Mouse (Mus musculus) forebrain, embryonic 14.5 days (tissue): ENCODE results near the gene Acr. TPM values are rescaled to one million over a fixed set of nuclear protein-coding genes. Genes with fewer than 3 reads are reported as not detected.

ENCODE experiments used
- ATAC-seq: fragments of 200-750 bp; cut with Nextera tagmentation; 2 replicates; pipeline ENCODE4 v1.8.0; 2017; ENCODE audit warnings: mild to moderate bottlenecking, moderate library complexity
- DNase-seq: peaks from one replicate; pipeline ENCODE4 v3.0.0-alpha.2; 2015; ENCODE audit warnings: low spot score
- H3K27ac ChIP-seq: fragments of 300-500 bp; sonication (generic); 2 replicates; pipeline ENCODE4 v1.5.1; 2014; ENCODE audit warnings: low read depth, mild to moderate bottlenecking, control low read depth, low read length, moderate library complexity
- H3K27me3 ChIP-seq: fragments of 300-500 bp; sonication (generic); replicated peaks from 2 replicates; pipeline ENCODE4 v1.6.1; 2014; ENCODE audit warnings: low read length, control low read depth, mixed read lengths; ENCODE audit not compliant: control insufficient read depth, insufficient read depth
- H3K36me3 ChIP-seq: fragments of 300-500 bp; sonication (generic); 2 replicates; pipeline ENCODE4 v1.6.1; 2014; ENCODE audit warnings: low read length, control low read depth; ENCODE audit not compliant: control insufficient read depth, insufficient read depth
- H3K4me1 ChIP-seq: fragments of 300-500 bp; sonication (generic); 2 replicates; pipeline ENCODE4 v1.6.1; 2014; ENCODE audit warnings: antibody characterized with exemption, low read length, control low read depth; ENCODE audit not compliant: control insufficient read depth, insufficient read depth
- H3K4me2 ChIP-seq: fragments of 300-500 bp; sonication (generic); 2 replicates; pipeline ENCODE4 v1.6.1; 2014; ENCODE audit warnings: mild to moderate bottlenecking, control low read depth, low read length
- H3K4me3 ChIP-seq: fragments of 300-500 bp; sonication (generic); 2 replicates; pipeline ENCODE4 v1.5.1; 2014; ENCODE audit warnings: low read depth, low read length, control low read depth
- H3K9ac ChIP-seq: fragments of 300-500 bp; sonication (generic); 2 replicates; pipeline ENCODE4 v1.6.1; 2014; ENCODE audit warnings: mild to moderate bottlenecking, low read length, control low read depth, moderate library complexity
- H3K9me3 ChIP-seq: fragments of 300-500 bp; sonication (generic); replicated peaks from 2 replicates; pipeline ENCODE4 v1.6.1; 2016; ENCODE audit warnings: low read length, control low read depth, mixed read lengths; ENCODE audit not compliant: control insufficient read depth
- whole genome bisulfite sequencing: fragments of 180-500 bp; shearing (Covaris S2); extraction: QIAGEN DNeasy Blood & Tissue Kit; methylation state at CpG from one replicate; pipeline ENCODE4 v1.1.7; 2014; 5-methylcytosine and 5-hydroxymethylcytosine counted together
- polyA plus RNA-seq: library from polyadenylated mRNA; unstranded; fragments of >200 nt; fragmentation: Nextera tagmentation; extraction: Ambion mirVana; gene quantifications from 2 replicates; pipeline ENCODE4 v1.2.1, GENCODE M21; 2014

The Acr gene
- polyA plus RNA-seq, 1 experiment from 2014 or later: 0.63 TPM

DNA sequence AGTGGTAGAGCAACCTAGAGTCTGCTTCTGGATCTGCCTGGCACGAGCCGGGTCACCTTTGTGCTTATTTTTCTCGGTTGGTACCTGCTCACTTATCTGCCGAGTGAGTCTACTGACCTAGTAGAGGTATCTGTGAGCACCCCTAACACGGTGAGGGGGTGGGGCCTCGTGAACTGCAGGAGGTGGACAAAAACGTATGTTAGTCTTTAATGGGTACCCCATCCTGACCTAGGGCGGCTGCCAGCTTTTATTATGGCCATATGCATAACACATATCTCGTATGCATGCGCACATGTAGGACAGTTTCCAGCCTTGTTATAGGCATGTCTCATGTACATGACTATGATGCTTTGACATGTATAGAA lies 34.3 kb upstream of the Acr start:
- Histone ChIP-seq H3K27ac (no peak overlapping the region), H3K9me3 (no peaks in the 10 kb centered on the region), H3K4me3 (peak overlapping the region; percentile 41), H3K9ac (peak overlapping the region; percentile 73), H3K27me3 (no peaks in the 10 kb centered on the region), H3K36me3 (no peaks in the 10 kb centered on the region), H3K4me1 (peaks cover 20% of the 10 kb centered on the region), H3K4me2 (peak overlapping the region; percentile 77)
- no peak for ATAC-seq
- WGBS: 87% methylated on average over 10 of the region's 10 CpGs
- no peak for DNase-seq

DNA sequence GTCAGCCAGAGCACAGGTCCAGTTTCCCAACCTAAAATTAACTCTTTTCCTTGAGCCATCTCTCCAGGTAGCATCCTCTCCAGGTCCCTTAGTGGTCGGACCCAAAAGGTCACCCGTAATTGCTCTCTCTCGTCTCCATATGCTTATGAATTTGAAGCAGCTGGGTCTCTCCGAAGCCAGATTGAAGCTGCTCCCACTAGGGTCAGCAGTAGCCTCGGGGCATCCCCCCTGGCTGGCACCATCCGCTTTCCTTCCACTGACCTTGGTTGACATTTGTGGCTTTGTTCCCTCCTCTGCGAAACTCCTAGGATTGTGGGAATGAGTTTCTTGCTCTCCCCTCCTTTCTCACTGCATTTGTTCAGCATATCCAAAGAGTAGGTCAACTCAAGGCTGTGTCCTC lies 24.0 kb upstream of the Acr start:
- no peak for ATAC-seq
- no peak overlapping the region for H3K27ac ChIP-seq
- H3K9me3 ChIP-seq: no peaks in the 10 kb centered on the region
- no peak overlapping the region for H3K4me3 ChIP-seq
- H3K27me3 ChIP-seq: no peaks in the 10 kb centered on the region
- H3K4me1 ChIP-seq: peaks cover 12% of the 10 kb centered on the region; the same call in 1 of the 2 replicates
- DNase-seq: no peak
- 90% methylated on average over 7 of the region's 7 CpGs for WGBS
- H3K4me2 ChIP-seq: no peak overlapping the region
- H3K9ac ChIP-seq: no peak overlapping the region
- H3K36me3 ChIP-seq: 0 out of 2 replicates have a peak, but pooled peaks cover 11% of the 10 kb centered on the region

DNA sequence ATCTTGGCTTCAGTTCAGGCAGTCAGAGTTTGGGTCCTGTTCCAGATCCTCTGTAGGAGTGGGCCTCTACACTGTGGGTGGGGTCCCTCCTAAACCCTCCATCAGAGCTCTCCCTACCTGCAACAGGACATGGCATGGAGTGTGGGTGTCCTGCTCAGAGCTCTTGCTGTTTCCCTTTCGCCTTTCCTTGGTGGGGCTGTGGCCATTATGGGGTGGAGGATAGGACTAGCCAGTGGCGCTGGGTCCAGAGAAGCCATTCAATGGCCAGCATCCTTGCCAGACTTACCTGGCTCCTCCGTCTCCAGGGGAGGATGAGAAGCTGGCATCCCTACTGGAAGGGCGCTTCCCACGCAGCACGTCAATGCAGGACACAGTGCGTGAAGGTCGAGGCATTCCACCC lies 20.8 kb upstream of the Acr start:
- Histone ChIP-seq H3K4me1 (peaks cover 13% of the 10 kb centered on the region; the same call in 1 of the 2 replicates), H3K9ac (no peak overlapping the region), H3K4me3 (peak overlapping the region; percentile 27; the same call in 1 of the 2 replicates), H3K27me3 (no peaks in the 10 kb centered on the region), H3K27ac (no peak overlapping the region), H3K4me2 (peak overlapping the region; percentile 47), H3K36me3 (peaks cover 18% of the 10 kb centered on the region; the same call in 1 of the 2 replicates), H3K9me3 (no peaks in the 10 kb centered on the region)
- DNase-seq (no peak), ATAC-seq (no peak)
- WGBS: 57% methylated on average over 8 of the region's 8 CpGs

DNA sequence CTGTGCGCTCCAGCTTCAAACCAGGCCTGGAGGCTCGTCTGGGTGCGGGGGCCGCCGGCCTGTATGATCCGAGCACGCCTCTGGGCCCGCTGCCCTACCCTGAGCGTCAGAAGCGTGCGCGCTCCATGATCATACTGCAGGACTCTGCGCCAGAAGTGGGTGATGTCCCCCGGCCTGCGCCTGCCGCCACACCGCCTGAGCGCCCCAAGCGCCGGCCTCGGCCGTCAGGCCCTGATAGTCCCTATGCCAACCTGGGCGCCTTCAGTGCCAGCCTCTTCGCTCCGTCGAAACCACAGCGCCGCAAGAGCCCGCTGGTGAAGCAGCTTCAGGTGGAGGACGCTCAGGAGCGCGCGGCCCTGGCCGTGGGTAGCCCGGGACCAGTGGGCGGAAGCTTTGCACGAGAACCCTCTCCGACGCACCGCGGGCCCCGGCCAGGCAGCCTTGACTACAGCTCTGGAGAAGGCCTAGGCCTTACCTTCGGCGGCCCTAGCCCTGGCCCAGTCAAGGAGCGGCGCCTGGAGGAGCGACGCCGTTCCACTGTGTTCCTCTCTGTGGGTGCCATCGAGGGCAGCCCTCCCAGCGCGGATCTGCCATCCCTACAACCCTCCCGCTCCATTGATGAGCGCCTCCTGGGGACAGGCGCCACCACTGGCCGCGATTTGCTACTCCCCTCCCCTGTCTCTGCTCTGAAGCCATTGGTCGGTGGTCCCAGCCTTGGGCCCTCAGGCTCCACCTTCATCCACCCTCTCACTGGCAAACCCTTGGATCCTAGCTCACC lies 20.1 kb upstream of the Acr start:
- Histone ChIP-seq H3K4me3 (peak overlapping the region; percentile 27), H3K9me3 (no peaks in the 10 kb centered on the region), H3K27ac (0 out of 2 replicates have a peak overlapping the region, but pooled peaks have one; percentile 21), H3K9ac (peak overlapping the region; percentile 50), H3K4me1 (peaks cover 13% of the 10 kb centered on the region; the same call in 1 of the 2 replicates), H3K36me3 (peaks cover 21% of the 10 kb centered on the region; the same call in 1 of the 2 replicates), H3K4me2 (peak overlapping the region; percentile 47), H3K27me3 (no peaks in the 10 kb centered on the region)
- peak; percentile 82 for ATAC-seq
- peak; percentile 60 for DNase-seq
- WGBS: 8% methylated on average over 55 of the region's 58 CpGs

DNA sequence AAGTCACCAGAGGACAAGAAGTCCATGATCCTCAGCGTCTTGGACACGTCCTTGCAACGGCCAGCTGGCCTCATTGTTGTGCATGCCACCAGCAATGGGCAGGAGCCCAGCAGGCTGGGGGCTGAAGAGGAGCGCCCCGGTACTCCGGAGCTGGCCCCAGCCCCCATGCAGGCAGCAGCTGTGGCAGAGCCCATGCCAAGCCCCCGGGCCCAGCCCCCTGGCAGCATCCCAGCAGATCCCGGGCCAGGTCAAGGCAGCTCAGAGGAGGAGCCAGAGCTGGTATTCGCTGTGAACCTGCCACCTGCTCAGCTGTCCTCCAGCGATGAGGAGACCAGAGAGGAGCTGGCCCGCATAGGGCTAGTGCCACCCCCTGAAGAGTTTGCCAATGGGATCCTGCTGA lies 19.3 kb upstream of the Acr start:
- 21% methylated on average over 11 of the region's 11 CpGs for WGBS
- DNase-seq: peak; percentile 60
- ATAC-seq: peak; percentile 57
- H3K36me3 ChIP-seq: peaks cover 17% of the 10 kb centered on the region; the same call in 1 of the 2 replicates
- H3K4me1 ChIP-seq: peaks cover 13% of the 10 kb centered on the region; the same call in 1 of the 2 replicates
- no peaks in the 10 kb centered on the region for H3K9me3 ChIP-seq
- H3K4me2 ChIP-seq: peak overlapping the region; percentile 47
- H3K27ac ChIP-seq: no peak overlapping the region
- H3K9ac ChIP-seq: peak overlapping the region; percentile 50; the same call in 1 of the 2 replicates
- no peaks in the 10 kb centered on the region for H3K27me3 ChIP-seq
- H3K4me3 ChIP-seq: peak overlapping the region; percentile 27; the same call in 1 of the 2 replicates

DNA sequence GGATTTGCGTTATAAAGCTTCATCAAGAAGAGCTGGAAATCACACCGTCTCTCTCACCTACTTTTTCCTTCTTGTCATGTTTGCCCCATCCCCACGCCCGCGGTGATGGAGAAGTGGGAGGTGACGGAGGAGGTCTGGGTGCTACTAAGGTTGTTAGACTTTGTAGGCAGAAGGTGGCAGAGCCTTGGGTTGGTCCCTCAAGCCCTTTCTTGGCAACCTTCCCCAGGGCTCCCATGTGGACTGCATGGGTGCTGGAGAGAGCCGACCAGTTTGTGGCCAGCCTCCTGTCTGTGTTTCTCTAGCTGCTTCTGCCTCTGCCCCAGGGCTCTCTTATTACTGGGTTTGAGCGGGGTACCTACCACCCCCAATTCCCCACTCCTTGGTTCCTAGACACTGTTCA lies 17.6 kb upstream of the Acr start:
- Histone ChIP-seq H3K36me3 (peaks cover 17% of the 10 kb centered on the region; the same call in 1 of the 2 replicates), H3K27me3 (no peaks in the 10 kb centered on the region), H3K9ac (no peak overlapping the region), H3K27ac (no peak overlapping the region), H3K4me2 (no peak overlapping the region), H3K4me3 (no peak overlapping the region), H3K9me3 (no peaks in the 10 kb centered on the region), H3K4me1 (peaks cover 13% of the 10 kb centered on the region; the same call in 1 of the 2 replicates)
- ATAC-seq (no peak), DNase-seq (no peak)
- WGBS: 91% methylated on average over 8 of the region's 8 CpGs

DNA sequence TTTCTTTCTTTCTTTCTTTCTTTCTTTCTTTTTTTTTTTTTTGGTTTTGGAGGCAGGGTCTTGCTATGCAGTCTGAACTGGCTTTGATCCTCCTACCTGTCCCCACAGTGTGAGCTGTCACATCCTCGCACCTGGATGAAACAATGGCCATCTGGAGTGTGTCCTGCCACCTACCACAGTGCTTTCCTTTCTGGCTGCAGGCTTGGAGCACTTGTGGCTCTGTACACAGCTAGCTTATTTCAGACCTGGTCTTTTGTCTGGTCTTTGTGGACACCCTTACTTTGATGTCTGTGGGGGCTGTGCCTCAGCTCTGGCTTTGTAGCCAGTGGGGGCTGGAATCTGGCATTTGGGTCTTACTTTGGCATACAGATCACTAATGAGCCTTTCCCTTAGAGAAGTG lies 16.4 kb upstream of the Acr start:
- Histone ChIP-seq H3K9ac (no peak overlapping the region), H3K9me3 (no peaks in the 10 kb centered on the region), H3K36me3 (peaks cover 13% of the 10 kb centered on the region; the same call in 1 of the 2 replicates), H3K4me1 (peaks cover 13% of the 10 kb centered on the region; the same call in 1 of the 2 replicates), H3K27ac (no peak overlapping the region), H3K27me3 (peaks cover 4% of the 10 kb centered on the region; the same call in 1 of the 2 replicates), H3K4me3 (no peak overlapping the region), H3K4me2 (no peak overlapping the region)
- 90% methylated on average over 1 of the region's 1 CpGs for WGBS
- DNase-seq (no peak), ATAC-seq (no peak)

DNA sequence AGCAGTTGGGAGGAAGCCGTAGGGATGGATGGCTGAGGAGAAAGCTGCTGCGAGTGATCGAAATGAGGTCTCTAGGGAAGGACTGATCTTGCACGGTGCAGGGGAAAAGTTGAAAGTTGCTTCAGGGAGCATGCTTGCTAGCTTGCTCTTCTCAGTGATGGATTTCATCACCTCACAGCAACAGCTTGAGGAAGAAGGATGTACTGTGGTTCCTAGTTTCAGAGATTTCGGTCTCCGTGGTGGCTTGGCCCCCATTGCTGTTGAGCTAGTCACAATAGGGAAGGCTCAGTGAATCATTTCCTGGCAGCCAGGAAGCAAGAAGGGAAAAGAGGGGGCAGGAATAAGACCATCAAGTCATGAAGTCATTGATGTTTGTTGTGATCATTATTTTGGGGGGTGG lies 12.5 kb upstream of the Acr start:
- Histone ChIP-seq H3K4me3 (no peak overlapping the region), H3K4me1 (no peaks in the 10 kb centered on the region), H3K36me3 (peaks cover 9% of the 10 kb centered on the region; the same call in 1 of the 2 replicates), H3K9me3 (no peaks in the 10 kb centered on the region), H3K27ac (no peak overlapping the region), H3K9ac (no peak overlapping the region), H3K27me3 (peaks cover 29% of the 10 kb centered on the region), H3K4me2 (no peak overlapping the region)
- ATAC-seq (no peak), DNase-seq (no peak)
- 95% methylated on average over 6 of the region's 6 CpGs for WGBS
